Mouse (Mus musculus) gastrocnemius, postnatal 4 days (tissue): Measurements from ENCODE around the gene Ctdsp2. TPM values are rescaled to one million over a fixed set of nuclear protein-coding genes. Genes with fewer than 3 reads are reported as not detected.

Experiments
- DNase-seq, 2 experiments: peaks; one replicate each; pipeline ENCODE4 v3.0.0; 2021 to 2022; ENCODE audit warnings: low spot score in 2 of 2, mixed read lengths in 2 of 2
- long read RNA-seq, 2 experiments: library from polyadenylated mRNA; stranded (forward); transcript quantifications; one replicate each; pipeline ENCODE4 v2.0.0; 2021
- total RNA-seq, 2 experiments: library from RNA; stranded (reverse); gene quantifications; 2 replicates each; pipeline ENCODE4 v1.2.3; 2021

The Ctdsp2 gene
- total RNA-seq = 100 to 1,000 TPM; 194 to 205 TPM
- long read RNA-seq, experiment 1, full-length matches to known transcripts = 68 of 92 reads
- long read RNA-seq, experiment 1, partial matches to known transcripts = 7 of 92 reads
- long read RNA-seq, experiment 1, other reads (novel, unspliced or antisense) = 17 of 92 reads
- long read RNA-seq, experiment 2, full-length matches to known transcripts = 78 of 116 reads
- long read RNA-seq, experiment 2, partial matches to known transcripts = 12 of 116 reads
- long read RNA-seq, experiment 2, other reads (novel, unspliced or antisense) = 26 of 116 reads

GRCm38 (mm10) chr10:126978277-126978994, at the start of gene Ctdsp2:
Gene Ctdsp2, plus strand, starts transcription at chr10:126978717.
- DNase-seq = peak; percentile 100

DNA sequence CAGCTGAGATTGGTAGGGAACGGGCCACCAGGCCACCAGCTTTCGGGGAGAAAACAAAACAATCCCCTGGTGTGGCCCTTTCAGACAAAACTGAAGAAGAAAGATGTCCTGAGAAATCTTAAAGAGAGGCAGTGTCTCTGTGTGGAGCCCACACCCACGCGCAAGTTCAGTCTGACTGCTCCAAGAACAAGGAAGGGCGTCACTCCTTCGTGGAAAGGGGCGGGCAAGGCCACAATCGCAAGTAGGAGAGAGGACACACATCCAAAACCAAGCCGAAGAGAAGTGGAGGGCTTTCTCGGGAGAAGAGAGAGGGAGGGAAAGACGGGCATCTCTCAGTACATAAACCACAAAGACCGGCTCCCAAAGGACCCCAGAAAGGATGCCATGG, 49.7 kb upstream of the Ctdsp2 start:
- DNase-seq = no peak

DNA sequence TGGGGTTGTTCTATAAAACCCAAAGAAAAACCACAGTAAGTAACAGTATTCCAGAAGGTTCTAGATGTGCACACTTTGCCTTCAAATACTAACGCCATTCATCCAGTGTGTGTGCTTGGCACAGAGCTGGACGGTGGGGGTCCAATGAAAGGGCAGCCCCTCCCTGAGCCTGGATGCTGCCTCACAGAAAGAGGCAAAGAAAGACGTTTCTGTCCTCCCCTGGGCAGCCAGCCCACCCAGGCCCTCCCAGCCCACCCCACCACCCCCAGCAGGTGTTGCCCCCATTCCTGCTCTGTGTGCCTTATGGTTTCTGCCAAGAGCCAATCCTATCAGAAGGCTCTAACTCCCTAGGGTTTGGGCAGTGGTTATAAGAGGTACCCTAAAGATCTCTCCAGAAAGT, 49.0 kb upstream of the Ctdsp2 start:
- DNase-seq = no peak

GRCm38 (mm10) chr10:126930270-126931121, 48.0 kb upstream of the Ctdsp2 start:
- DNase-seq = peak; percentile 55 to 78

DNA sequence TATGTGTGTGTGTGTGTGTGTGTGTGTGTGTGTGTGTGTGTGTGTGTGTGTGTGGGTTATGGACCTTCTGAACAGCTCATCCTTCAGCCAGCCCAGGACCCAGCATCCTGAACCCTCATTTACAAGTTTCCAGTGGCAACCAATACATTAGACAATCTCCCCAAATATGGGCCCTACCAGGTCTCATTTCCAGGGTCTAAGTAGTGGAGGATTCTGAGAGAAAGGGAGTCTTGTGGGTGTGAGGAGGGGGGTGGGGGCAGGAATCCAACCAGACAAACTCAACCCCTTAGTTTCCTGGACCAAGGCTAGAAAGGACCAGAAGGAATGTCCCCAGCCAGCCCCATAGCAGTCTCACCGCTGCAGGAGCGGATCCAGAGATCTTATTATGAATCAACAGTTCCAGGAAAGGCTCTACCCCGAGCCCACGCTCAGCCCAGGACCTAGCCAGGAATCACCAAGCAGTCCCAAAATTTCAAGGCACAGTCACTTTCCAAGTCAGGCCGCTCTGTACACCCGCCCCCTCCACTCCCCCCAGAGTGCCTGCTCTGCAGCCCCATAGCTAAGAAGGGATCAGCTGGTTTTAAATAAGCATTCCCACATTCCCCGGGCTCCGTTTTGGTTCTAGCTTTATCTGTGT, 47.3 kb upstream of the Ctdsp2 start:
- peak in 1 of 2 experiments; percentile 44 for DNase-seq

- no peak for DNase-seq
Measured at GRCm38 (mm10) chr10:126931760-126932139, 46.8 kb upstream of the Ctdsp2 start.

- peak in 1 of 2 experiments; percentile 43 for DNase-seq
Measured at GRCm38 (mm10) chr10:126934561-126934960, 44.0 kb upstream of the Ctdsp2 start.

- DNase-seq = no peak
Measured at GRCm38 (mm10) chr10:126935121-126935520, 43.4 kb upstream of the Ctdsp2 start.

DNA sequence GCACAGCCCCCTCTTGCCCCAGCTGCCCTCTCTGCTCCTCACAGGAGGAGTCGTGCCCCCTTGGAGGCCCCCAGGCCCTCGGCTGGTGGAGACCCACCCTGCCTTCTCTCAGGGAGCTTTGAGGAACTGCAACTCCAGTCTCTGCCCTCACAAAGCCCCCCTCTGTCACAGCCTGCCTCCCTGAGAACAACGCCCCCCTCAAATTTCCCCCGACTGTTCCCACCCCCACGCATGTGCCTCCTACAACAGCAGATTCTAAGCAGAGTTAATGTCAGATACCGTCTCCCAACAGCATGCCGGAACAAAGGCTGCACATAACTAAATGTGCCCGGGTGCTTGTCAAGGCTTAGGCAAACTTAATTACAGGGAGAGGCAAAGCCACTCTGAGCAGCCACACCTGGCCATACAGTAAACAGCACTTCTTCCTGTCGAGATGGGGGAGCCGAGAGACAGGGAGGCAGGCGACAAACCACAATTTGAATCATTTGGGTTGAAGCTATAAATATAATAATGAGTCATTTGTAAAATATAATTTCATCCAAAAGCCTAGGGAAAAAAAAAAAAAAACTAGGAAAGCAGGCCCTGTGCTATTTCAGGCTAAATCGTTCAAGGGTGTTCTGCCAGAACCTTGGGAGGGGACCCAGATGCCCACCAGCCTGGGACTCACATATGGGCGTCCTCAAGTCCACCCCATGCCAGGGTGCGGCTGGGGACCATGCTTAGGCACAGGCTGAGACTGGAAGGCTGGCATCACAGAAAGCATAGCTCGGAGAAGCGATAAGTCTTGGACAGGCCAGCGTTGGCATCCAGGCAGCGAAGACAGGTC, 42.7 kb upstream of the Ctdsp2 start:
- no peak for DNase-seq

DNA sequence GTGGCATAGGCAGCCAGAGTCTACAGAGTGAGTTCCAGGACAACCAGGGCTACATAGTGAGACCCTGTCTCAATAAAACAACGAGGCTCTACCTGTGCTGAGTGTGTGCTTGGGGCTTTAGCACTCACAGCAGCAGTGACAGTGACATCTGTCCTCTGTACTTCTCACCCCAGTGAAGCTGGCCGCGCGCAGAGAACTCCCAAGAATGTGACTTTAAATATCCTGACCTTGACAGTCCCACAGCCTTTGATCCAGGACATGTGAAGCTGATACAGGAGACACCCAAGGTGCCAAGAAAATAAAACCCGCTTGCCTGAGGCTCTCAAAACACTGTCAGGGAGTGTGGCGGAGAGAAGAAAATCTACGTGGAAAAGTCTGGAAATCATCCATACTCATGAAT, 37.6 kb upstream of the Ctdsp2 start:
- no peak for DNase-seq

DNA sequence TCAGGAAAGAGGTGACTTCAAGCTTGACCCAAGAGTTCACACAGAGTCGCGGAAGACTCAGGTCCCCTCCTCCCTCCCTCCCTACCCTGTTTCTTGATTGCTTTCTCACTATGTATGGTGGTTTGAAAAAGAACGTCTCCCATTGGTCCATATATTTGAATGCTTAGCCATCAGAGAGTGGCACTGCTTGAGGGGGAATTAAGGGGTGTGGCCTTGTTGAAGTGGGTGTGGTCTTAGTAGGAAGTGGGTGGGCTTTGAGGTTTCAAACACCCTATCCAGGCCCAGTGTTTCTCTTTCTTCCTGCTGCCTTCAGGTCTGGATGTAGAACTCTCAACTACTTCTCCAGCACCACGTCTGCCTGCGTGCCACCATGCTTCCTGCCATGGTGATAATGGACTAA, 33.0 kb upstream of the Ctdsp2 start:
- no peak for DNase-seq

GRCm38 (mm10) chr10:126949824-126950223, 28.7 kb upstream of the Ctdsp2 start:
- DNase-seq = no peak

DNA sequence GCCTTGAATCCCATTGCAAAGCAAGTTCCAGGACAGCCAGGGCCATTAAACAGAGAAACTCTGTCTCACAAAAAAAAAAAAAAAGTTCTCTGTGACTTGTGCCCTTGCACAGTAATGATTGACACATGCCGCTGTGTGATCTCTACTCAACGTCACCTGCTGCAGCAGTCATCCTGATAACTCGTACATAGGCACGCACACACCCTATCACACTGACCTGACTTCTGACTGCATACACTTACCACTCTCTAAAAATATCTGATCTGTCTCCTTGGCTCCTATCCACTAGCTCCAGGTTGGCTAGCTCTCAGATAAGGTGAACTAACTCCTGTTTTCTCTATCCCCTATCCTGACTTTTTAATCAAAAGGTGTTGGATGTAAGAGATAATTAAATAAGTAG, 27.9 kb upstream of the Ctdsp2 start:
- no peak for DNase-seq

GRCm38 (mm10) chr10:126952375-126952774, 26.1 kb upstream of the Ctdsp2 start:
- no peak for DNase-seq

GRCm38 (mm10) chr10:126953029-126953471, 25.5 kb upstream of the Ctdsp2 start:
- DNase-seq = no peak

DNA sequence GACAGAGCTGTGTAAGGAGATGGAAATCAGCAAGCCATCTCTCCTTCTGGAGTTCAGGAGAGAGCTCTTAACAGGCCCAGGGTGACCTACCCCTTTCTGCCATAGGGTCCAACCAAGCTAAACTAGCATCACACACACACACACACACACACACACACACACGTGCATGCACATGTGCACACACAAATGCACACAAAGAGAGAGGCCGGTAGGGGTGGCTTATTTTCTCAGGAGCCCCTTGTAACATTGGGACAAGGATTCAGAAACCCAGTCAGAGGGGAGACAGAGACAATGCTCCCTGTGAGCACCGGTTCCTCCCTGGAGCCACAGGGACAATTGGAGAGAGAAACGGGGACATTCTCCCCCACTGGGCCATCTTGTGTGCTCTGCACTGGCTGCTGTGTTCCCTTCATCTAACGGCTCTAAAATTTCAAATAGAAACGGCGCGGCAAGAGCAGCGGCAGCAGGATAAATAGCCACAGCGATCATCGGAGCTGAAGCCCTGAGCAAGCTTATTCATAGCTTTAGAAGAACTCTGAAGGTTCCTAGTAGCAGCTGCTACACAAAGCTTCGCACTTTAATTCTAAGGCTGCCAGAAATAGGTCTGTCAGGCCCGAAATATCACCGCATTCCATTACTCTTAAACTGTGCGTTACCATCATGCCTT, 21.7 kb upstream of the Ctdsp2 start:
- DNase-seq = no peak

DNA sequence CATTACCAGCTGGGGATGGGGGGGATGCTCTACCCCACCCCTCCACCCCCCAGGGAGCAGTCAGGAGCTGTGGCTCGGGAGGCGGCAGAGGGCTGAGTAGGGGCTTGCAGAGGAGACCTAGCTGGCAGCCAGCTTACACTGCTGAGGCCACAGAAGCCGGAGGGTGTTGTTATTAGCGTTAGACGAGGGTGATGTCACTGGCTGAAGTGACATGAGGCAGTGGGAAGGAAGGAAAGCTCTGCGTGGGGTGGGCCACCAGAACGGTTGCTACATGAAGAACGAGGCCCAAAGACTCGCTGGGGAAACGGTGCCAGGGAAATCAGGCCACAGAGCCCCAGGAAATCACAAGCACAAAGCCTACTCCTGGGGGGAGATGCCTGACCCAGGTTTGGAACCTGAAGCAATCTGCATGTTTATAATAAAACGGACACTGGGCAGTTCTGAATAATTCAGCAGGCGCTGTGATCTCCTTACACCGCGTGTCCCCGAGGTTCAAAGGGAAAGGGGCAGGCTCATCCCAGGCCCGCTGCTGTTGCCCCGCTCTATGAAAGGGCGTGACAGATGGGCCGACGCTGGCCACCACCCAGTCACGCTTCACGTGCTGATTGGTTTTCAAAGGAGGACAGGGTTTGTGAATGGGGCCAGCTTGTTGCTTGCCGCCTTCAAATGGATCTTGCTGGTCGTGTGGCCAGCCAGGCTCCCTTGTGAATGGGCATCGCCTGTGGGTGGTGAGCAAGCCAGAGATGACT, 21.0 kb upstream of the Ctdsp2 start:
- peak; percentile 51 to 60 for DNase-seq

DNA sequence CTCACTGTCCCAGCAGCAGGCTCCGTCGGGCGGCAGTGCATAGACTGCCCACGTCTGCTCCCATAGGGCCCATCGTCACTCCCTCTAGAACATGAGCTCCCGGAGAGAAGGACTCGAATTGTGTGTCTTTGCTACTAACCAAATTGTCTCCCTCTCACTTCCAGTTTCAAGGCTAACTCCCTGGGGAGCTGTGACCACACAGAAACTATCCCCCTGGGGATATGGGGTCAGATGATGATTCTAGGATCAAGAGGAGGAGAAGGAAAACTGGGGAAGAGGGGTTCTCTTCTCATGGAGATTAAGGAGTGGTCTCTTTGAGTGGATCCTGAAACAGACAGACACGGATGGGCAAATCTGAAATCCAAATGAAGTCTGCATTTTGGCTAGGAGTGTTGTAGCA, 18.0 kb upstream of the Ctdsp2 start:
- DNase-seq = no peak

GRCm38 (mm10) chr10:126961757-126962156, 16.8 kb upstream of the Ctdsp2 start:
- peak in 1 of 2 experiments; percentile 73 for DNase-seq
